ENCODE assay signal across 8 mouse cellular contexts in the genomic region with DNA sequence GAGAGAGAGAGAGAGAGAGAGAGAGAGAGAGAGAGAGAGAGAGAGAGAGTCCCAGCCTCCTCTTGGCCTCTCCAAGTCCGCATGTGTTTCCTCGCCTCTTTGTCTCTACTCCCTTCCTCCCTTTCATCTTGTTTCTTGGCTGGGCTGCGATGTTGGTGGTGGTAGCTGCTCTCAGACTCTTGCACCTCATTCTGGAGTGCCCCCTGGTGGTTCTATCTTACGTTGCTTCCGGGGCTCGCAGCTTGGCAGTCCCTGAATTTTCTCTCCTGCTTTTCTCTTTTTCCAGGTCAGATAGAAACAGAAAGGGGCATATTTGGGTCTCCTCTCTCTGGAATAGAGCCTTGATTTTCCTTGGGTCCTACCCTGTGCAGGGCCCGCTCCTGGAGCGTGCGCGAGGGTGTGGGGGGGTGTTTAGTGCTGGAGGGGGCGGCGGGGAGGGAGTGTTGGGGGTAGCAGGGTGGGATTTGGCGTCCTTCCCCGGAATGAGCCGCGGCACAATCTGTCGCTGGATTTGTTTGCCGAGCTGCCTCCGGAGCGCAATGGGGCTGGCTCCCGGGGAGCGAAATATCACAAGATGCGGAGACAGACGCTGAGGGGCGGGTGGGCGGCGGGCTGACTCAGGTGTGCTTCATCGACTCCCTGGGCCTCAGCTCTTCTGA. TPM values are rescaled to one million over a fixed set of nuclear protein-coding genes. Genes with fewer than 3 reads are reported as not detected.
DNase-seq lines count a peak whose midpoint lies in the region; ATAC-seq lines count a peak whose summit lies in the region.

No protein-coding gene starts in this region.

- H3K9ac ChIP-seq in embryonic facial prominence, embryonic 12.5 days, result no peak overlapping the region
- no peak overlapping the region for H3K9ac ChIP-seq in heart, embryonic 12.5 days
- peak overlapping the region; percentile 28; the same call in 1 of the 2 replicates for H3K9ac ChIP-seq in kidney, embryonic 14.5 days (ENCODE audit: low read depth, low read length)
- no peak overlapping the region for H3K9ac ChIP-seq in liver, embryonic 13.5 days

- no peak for ATAC-seq in embryonic facial prominence, embryonic 12.5 days (ENCODE audit: insufficient number of reproducible peaks, insufficient read depth, low FRiP score, low TSS enrichment)
- no peak for ATAC-seq in heart, embryonic 12.5 days (ENCODE audit: insufficient number of reproducible peaks, low FRiP score)
- no peak for ATAC-seq in kidney, embryonic 14.5 days (ENCODE audit: low FRiP score, low TSS enrichment)
- no peak for ATAC-seq in liver, embryonic 13.5 days (ENCODE audit: low read depth)

- DNase-seq in ovary, adult 18-20 months (ENCODE audit: low spot score), result peak; percentile 61
- no peak for DNase-seq in ovary, postnatal 10 days (ENCODE audit: low spot score)
- peak; percentile 62 for DNase-seq in liver, embryonic 13.5 days
- DNase-seq in naive thymus-derived CD4-positive, alpha-beta T cell, adult 2 months (ENCODE audit: low read depth), result peak; percentile 78
- peak; percentile 84 for DNase-seq in splenic B cell, adult 2 months (ENCODE audit: low read depth, low spot score)

- peak overlapping the region; percentile 19 for H3K4me3 ChIP-seq in embryonic facial prominence, embryonic 12.5 days
- H3K4me3 ChIP-seq in heart, embryonic 12.5 days, result peak overlapping the region; percentile 53
- H3K4me3 ChIP-seq in kidney, embryonic 14.5 days (ENCODE audit: low read length), result peak overlapping the region; percentile 25
- peak overlapping the region; percentile 7; the same call in 1 of the 2 replicates for H3K4me3 ChIP-seq in liver, embryonic 13.5 days (replicated peaks)

- no peak overlapping the region for H3K27ac ChIP-seq in embryonic facial prominence, embryonic 12.5 days
- H3K27ac ChIP-seq in heart, embryonic 12.5 days (ENCODE audit: poor library complexity, severe bottlenecking), result no peak overlapping the region
- H3K27ac ChIP-seq in kidney, embryonic 14.5 days (ENCODE audit: low read depth, low read length), result no peak overlapping the region
- no peak overlapping the region for H3K27ac ChIP-seq in liver, embryonic 13.5 days

- 1% methylated on average over 28 of the region's 28 CpGs for WGBS in embryonic facial prominence, embryonic 12.5 days
- WGBS in heart, embryonic 12.5 days, result 3% methylated on average over 28 of the region's 28 CpGs
- WGBS in kidney, embryonic 14.5 days, result 3% methylated on average over 28 of the region's 28 CpGs
- 5% methylated on average over 28 of the region's 28 CpGs for WGBS in liver, embryonic 13.5 days (ENCODE audit: insufficient replicate concordance)

- peak overlapping the region; percentile 81 for H3K4me2 ChIP-seq in embryonic facial prominence, embryonic 12.5 days (replicated peaks)
- H3K4me2 ChIP-seq in heart, embryonic 12.5 days, result peak overlapping the region; percentile 92
- H3K4me2 ChIP-seq in kidney, embryonic 14.5 days (replicated peaks; ENCODE audit: low read depth, low read length), result peak overlapping the region; percentile 46
- H3K4me2 ChIP-seq in liver, embryonic 13.5 days, result peak overlapping the region; percentile 50

- peaks cover 65% of the 10 kb centered on the region for H3K27me3 ChIP-seq in embryonic facial prominence, embryonic 12.5 days
- H3K27me3 ChIP-seq in heart, embryonic 12.5 days (replicated peaks), result peaks cover 78% of the 10 kb centered on the region
- H3K27me3 ChIP-seq in kidney, embryonic 14.5 days (ENCODE audit: control insufficient read depth, insufficient read depth, low read length), result peaks cover 52% of the 10 kb centered on the region
- peaks cover 100% of the 10 kb centered on the region for H3K27me3 ChIP-seq in liver, embryonic 13.5 days
- H3K27me3 ChIP-seq in splenic B cell, adult 2 months (ENCODE audit: control insufficient read depth, insufficient read depth, low read length, poor library complexity, severe bottlenecking), result peaks cover 2% of the 10 kb centered on the region

- H3K36me3 ChIP-seq in embryonic facial prominence, embryonic 12.5 days, result no peaks in the 10 kb centered on the region
- H3K36me3 ChIP-seq in heart, embryonic 12.5 days, result no peaks in the 10 kb centered on the region
- H3K36me3 ChIP-seq in kidney, embryonic 14.5 days (ENCODE audit: control insufficient read depth, insufficient read depth, low read length), result no peaks in the 10 kb centered on the region
- H3K36me3 ChIP-seq in liver, embryonic 13.5 days, result no peaks in the 10 kb centered on the region
- H3K36me3 ChIP-seq in splenic B cell, adult 2 months (ENCODE audit: control insufficient read depth, insufficient read depth, low read length, poor library complexity, severe bottlenecking), result no peaks in the 10 kb centered on the region

- H3K9me3 ChIP-seq in embryonic facial prominence, embryonic 12.5 days, result no peaks in the 10 kb centered on the region
- H3K9me3 ChIP-seq in heart, embryonic 12.5 days (replicated peaks), result no peaks in the 10 kb centered on the region
- no peaks in the 10 kb centered on the region for H3K9me3 ChIP-seq in kidney, embryonic 14.5 days (ENCODE audit: control insufficient read depth, low read length)
- no peaks in the 10 kb centered on the region for H3K9me3 ChIP-seq in liver, embryonic 13.5 days (replicated peaks)

- peaks cover 30% of the 10 kb centered on the region for H3K4me1 ChIP-seq in embryonic facial prominence, embryonic 12.5 days
- peaks cover 33% of the 10 kb centered on the region for H3K4me1 ChIP-seq in heart, embryonic 12.5 days (replicated peaks)
- peaks cover 18% of the 10 kb centered on the region for H3K4me1 ChIP-seq in kidney, embryonic 14.5 days (ENCODE audit: control insufficient read depth, insufficient read depth, low read length)
- H3K4me1 ChIP-seq in liver, embryonic 13.5 days (replicated peaks), result peaks cover 31% of the 10 kb centered on the region

RNA-seq across cellular contexts. Expression of gene Rtn4rl2, which starts 2.3 kb away (rescaled TPM):
- polyA plus RNA-seq in embryonic facial prominence, embryonic 12.5 days (2016; fragmentation: Nextera tagmentation; extraction: Ambion mirVana), result 5.2 and 5.4 TPM in 2 replicates
- 0.67 and 1.2 TPM in 2 replicates for polyA plus RNA-seq in heart, embryonic 12.5 days (2016; fragmentation: Nextera tagmentation; extraction: Ambion mirVana)
- polyA plus RNA-seq in kidney, embryonic 14.5 days (2014; fragmentation: Nextera tagmentation; extraction: Ambion mirVana), result 1.6 and 2.1 TPM in 2 replicates
- polyA plus RNA-seq in liver, embryonic 13.5 days (2015; fragmentation: Nextera tagmentation; extraction: Ambion mirVana), result not detected in 2 replicates

RNA-seq across cellular contexts. Expression of gene Slc43a3, which starts 47.6 kb away (rescaled TPM):
- 30.4 and 35.9 TPM in 2 replicates for polyA plus RNA-seq in embryonic facial prominence, embryonic 12.5 days (2016; fragmentation: Nextera tagmentation; extraction: Ambion mirVana)
- 33.6 and 35.0 TPM in 2 replicates for polyA plus RNA-seq in heart, embryonic 12.5 days (2016; fragmentation: Nextera tagmentation; extraction: Ambion mirVana)
- 41.1 and 53.7 TPM in 2 replicates for polyA plus RNA-seq in kidney, embryonic 14.5 days (2014; fragmentation: Nextera tagmentation; extraction: Ambion mirVana)
- polyA plus RNA-seq in liver, embryonic 13.5 days (2015; fragmentation: Nextera tagmentation; extraction: Ambion mirVana), result 120 and 129 TPM in 2 replicates

RNA-seq across cellular contexts. Expression of gene Slc43a1, which starts 50.1 kb away (rescaled TPM):
- polyA plus RNA-seq in embryonic facial prominence, embryonic 12.5 days (2016; fragmentation: Nextera tagmentation; extraction: Ambion mirVana), result 19.0 and 19.6 TPM in 2 replicates
- 21.8 and 23.0 TPM in 2 replicates for polyA plus RNA-seq in heart, embryonic 12.5 days (2016; fragmentation: Nextera tagmentation; extraction: Ambion mirVana)
- polyA plus RNA-seq in kidney, embryonic 14.5 days (2014; fragmentation: Nextera tagmentation; extraction: Ambion mirVana), result 15.5 and 19.4 TPM in 2 replicates
- polyA plus RNA-seq in liver, embryonic 13.5 days (2015; fragmentation: Nextera tagmentation; extraction: Ambion mirVana), result 138 and 178 TPM in 2 replicates
